Mouse (Mus musculus) brain, embryonic 14.5 days (tissue): Measurements from ENCODE around the gene Apba2.

Experiments
- CTCF ChIP-seq: fragments of 200-500 bp; IDR thresholded peaks from 2 replicates; pipeline ENCODE4 v1.5.1; 2012; ENCODE audit warnings: inconsistent platforms, mild to moderate bottlenecking, moderate library complexity, borderline replicate concordance; ENCODE audit not compliant: insufficient read depth, insufficient read length; ENCODE audit errors: extremely low read depth
- POLR2A ChIP-seq: fragments of 200-500 bp; IDR thresholded peaks from 2 replicates; pipeline ENCODE4 v1.6.1; 2012; ENCODE audit warnings: mild to moderate bottlenecking, inconsistent platforms, borderline replicate concordance; ENCODE audit not compliant: poor library complexity, insufficient read depth, insufficient read length, severe bottlenecking; ENCODE audit errors: extremely low read depth

GRCm38 (mm10) chr7:64697791-64698337 lies 196.4 kb downstream of the Apba2 start:
- TF ChIP-seq POLR2A (no peak), CTCF (no peak)
